Mouse (Mus musculus): ENCODE measurements around the gene Pgghg.

Gene Pgghg

GRCm38 (mm10) chr7:140922398-140923069, 18.7 kb upstream of the Pgghg start:
- DNase-seq (ENCODE audit: low read depth, low spot score): no peak

- no peak for DNase-seq (ENCODE audit: low read depth, low spot score)
These were observed 18.0 kb upstream of the Pgghg start for GRCm38 (mm10) chr7:140923070-140923775.

GRCm38 (mm10) chr7:140927181-140927580, 14.0 kb upstream of the Pgghg start:
- no peak for DNase-seq (ENCODE audit: low read depth, low spot score)

- DNase-seq (ENCODE audit: low read depth, low spot score): no peak
These were observed 2.8 kb upstream of the Pgghg start for GRCm38 (mm10) chr7:140938436-140938835.

- no peak for DNase-seq (ENCODE audit: low read depth, low spot score)
These were observed 2.3 kb upstream of the Pgghg start for GRCm38 (mm10) chr7:140938896-140939295.

GRCm38 (mm10) chr7:140939669-140940171, 1.5 kb upstream of the Pgghg start:
- DNase-seq (ENCODE audit: low read depth, low spot score): no peak

GRCm38 (mm10) chr7:140942341-140942740, 1.1 kb downstream of the Pgghg start:
- no peak for DNase-seq (ENCODE audit: low read depth, low spot score)

- no peak for DNase-seq (ENCODE audit: low read depth, low spot score)
These were observed 1.6 kb downstream of the Pgghg start for GRCm38 (mm10) chr7:140942811-140943210.

GRCm38 (mm10) chr7:140943356-140943755, 2.2 kb downstream of the Pgghg start:
- no peak for DNase-seq (ENCODE audit: low read depth, low spot score)

- no peak for DNase-seq (ENCODE audit: low read depth, low spot score)
These were observed 3.0 kb downstream of the Pgghg start for GRCm38 (mm10) chr7:140944236-140944635.

- no peak for DNase-seq (ENCODE audit: low read depth, low spot score)
These were observed 4.1 kb downstream of the Pgghg start for GRCm38 (mm10) chr7:140945247-140945646.

- DNase-seq (ENCODE audit: low read depth, low spot score): no peak
These were observed 5.1 kb downstream of the Pgghg start for GRCm38 (mm10) chr7:140946311-140946710.

GRCm38 (mm10) chr7:140946980-140947379, 5.8 kb downstream of the Pgghg start:
- no peak for DNase-seq (ENCODE audit: low read depth, low spot score)

- DNase-seq (ENCODE audit: low read depth, low spot score): no peak
These were observed 7.0 kb downstream of the Pgghg start for GRCm38 (mm10) chr7:140948161-140948560.

GRCm38 (mm10) chr7:140949255-140949654, 8.1 kb downstream of the Pgghg start:
- no peak for DNase-seq (ENCODE audit: low read depth, low spot score)

- no peak for DNase-seq (ENCODE audit: low read depth, low spot score)
These were observed 8.8 kb downstream of the Pgghg start, which contains the start of gene Ifitm5 for GRCm38 (mm10) chr7:140949824-140950530. TSS of gene Ifitm5 (minus strand) at chr7:140950291.

- no peak for DNase-seq (ENCODE audit: low read depth, low spot score)
These were observed 9.9 kb downstream of the Pgghg start for GRCm38 (mm10) chr7:140951051-140951450.

- no peak for DNase-seq (ENCODE audit: low read depth, low spot score)
These were observed 10.6 kb downstream of the Pgghg start for GRCm38 (mm10) chr7:140951765-140952164.

GRCm38 (mm10) chr7:140952441-140952840, 11.2 kb downstream of the Pgghg start:
- no peak for DNase-seq (ENCODE audit: low read depth, low spot score)

- no peak for DNase-seq (ENCODE audit: low read depth, low spot score)
These were observed 11.9 kb downstream of the Pgghg start for GRCm38 (mm10) chr7:140953133-140953532.

GRCm38 (mm10) chr7:140953800-140954732, 12.9 kb downstream of the Pgghg start:
- DNase-seq (ENCODE audit: low read depth, low spot score): no peak
